Mouse (Mus musculus): ENCODE measurements around the gene Atp8b4.
"Not testable (repeated sequence)": the region's sequence is repeated elsewhere in the genome, so short reads cannot be mapped to it uniquely, and the experiment has no call there.

Atp8b4 gene

DNA sequence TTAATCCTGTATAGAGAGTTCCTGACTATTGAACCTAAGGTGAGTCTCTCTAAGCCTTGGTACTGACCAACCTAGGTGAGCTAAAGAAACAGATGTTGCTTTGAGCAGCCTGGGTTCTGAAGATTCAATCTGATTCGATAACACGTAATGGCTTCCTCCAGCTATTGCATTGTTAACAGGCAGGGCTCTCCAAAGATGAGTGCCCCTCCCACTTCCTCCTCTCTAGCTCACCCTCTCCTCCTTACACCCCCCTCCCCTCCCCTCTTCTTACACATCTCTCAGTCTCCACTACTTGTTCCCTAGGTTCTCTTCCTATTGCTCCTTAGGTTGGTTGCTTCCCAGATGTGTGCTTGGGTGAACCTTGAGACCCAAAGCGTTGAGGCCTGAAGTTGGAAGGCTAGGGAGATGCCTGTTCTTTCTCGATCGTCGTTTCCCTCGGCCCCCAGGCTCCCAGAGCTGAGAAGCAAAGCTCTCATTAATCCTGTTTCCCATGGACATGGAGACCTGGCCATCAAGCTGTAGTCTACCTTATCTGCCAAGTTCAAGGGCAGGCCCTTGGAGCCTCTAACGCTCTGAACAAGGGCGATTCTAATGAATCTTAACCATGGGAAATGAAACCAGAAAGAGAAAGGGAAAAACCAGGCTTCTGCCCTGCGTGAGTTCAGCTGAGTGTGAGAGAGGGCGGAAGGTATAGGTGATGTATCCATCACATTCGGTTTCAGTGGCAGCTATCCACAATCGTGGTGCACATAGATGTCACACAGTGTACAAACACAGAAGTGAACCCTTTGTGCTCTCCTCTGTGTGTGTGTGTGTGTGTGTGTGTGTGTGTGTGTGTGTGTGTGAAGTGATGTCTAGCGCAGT, 4.4 kb downstream of the Atp8b4 start:
- no peak for DNase-seq (ENCODE audit: low read depth, low spot score)

DNA sequence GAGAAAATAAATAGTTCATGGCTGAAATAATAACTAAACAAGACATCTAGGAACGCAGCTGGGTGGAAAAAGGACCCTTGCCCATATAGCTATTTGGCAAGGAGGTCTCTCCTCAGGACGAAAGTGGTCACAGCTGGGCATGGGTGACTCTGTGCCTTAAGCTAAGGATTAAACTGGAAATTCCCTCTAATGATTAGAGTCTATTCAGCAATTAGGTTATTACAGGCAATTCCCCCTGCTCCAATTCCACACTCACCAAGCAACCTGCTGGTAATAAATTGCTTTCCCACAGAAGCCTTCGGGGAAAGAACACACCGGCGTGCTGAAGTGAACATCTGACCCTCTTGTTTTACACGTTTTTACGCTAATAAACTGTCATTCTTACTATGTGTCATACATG, 5.2 kb downstream of the Atp8b4 start:
- DNase-seq (ENCODE audit: low read depth, low spot score): no peak

DNA sequence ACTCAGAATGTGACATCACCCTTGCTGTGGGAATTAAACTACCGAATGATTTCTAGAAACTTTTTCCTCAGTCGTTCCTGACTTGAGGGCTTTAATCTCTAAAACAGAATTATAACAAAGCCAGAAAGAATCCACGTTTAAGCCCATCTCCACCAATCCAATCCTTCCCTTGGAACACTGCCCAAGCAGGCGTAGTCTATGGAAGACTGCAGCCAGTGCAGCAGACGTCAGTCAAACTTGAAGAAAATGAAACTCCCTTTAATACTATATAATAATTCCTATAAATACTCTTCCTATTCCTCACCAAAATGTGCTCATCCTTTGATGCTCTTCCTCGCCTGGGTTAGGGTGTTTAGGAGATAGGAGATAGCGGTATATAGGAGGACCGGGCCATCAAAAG, 7.2 kb downstream of the Atp8b4 start:
- no peak for DNase-seq (ENCODE audit: low read depth, low spot score)

DNA sequence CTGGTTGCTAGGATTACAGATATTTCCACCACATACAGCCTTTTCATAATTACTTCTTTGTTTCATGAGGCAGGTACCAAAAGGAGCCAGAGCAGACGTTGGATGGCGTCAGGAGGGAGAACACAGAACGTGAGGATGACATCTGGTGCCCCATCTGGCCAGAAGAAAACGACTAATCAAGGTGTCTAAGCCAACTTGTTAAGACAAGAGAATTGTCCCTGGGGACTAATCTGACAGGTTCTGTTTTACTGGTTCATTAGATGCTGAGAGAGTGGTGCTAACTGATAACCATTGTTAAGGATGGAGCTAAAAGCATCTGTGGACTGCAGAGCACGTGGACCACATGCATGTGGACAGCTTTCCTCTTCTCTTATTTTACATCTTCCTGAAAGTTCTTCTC, 7.8 kb downstream of the Atp8b4 start:
- no peak for DNase-seq (ENCODE audit: low read depth, low spot score)

DNA sequence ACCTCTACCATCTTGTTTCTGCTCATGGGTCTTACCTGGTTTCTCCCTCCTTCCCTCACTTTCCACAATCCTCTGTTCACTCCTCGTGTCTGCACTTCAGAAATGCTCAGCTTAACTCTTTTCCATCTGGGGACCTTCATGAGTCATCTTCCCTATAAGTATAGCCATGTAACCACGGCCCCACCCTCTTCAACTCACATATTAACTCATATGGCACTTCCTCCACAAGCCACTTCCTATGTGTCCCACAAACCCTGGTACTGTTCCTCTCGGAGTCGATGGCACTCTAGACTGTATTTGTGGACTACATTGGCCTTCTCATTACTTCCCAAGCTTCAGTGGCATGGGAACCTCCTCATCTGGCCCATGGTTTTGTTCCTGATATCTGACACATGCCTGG, 9.0 kb downstream of the Atp8b4 start:
- DNase-seq (ENCODE audit: low read depth, low spot score): no peak

DNA sequence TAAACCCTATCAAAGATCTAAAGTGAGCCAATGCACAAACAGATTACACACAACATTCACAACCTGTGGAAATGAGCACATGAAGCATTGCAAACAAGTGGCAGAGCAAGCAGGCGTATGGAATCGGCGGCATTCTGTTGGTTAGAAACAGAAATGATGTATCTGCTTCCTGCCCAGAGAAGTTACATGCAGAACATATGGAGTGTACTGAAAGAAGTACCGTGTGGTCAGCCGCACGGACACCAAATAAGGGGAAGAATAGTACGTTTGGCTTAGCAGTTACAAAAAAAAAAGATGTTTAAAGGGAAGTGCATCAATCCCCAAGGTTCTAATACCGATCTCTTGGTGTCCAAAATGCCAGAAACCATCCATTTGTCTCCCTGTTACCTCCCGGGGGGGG, 9.9 kb downstream of the Atp8b4 start:
- no peak for DNase-seq (ENCODE audit: low read depth, low spot score)

DNA sequence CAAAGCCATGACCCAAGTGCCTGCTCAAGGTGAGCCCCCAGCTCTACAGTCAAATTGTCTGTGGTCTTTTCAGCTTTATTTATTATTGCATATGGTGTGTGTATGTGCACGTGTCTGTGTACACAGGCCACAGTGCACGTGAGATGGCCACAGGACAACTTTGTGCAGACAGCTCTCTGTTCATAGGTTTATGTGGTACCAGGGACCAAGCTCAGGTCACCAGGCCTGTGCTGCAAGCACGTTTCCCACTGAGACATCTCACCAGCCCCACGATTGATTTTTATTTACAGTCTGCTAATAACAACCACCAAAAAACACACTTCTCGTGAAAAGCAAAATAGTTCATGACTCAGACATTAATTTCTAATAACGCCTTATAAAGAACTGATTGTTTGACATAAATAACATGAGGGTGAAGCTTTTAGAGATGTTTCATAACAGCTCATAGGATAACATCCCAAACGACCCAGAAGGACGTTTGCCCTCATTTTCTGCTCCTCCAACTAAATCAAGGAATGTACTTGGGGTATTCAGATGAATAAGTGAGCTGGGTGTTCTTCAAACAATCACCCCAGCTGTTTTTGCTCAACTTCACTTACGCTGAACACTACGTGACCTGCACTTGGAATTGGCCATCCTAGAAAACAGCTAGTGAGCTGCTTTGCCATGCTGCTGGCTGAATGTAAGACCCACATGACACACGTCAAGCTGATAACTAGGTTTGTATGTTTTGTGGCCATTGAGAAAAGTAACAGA, 15.0 kb downstream of the Atp8b4 start:
- DNase-seq (ENCODE audit: low read depth, low spot score): no peak

DNA sequence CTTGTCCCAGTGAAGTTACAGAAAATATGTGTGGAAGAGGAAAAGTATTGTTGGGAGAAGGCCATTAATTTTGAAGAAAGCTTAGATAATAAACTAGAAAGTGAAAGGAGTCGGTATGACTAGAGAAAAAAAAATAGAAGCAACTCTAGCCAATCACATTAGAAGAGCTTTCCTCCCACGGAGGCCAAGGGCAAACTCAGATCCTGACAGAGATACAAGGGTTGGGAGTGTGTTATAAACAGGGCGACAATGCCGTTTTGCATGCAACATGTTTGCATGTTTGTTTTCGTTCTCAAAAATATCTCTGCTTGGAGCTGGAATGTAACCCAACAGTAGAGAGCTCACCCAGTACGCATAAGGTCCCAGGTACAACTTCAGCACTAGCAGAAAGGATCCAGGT, 17.1 kb downstream of the Atp8b4 start:
- no peak for DNase-seq (ENCODE audit: low read depth, low spot score)

DNA sequence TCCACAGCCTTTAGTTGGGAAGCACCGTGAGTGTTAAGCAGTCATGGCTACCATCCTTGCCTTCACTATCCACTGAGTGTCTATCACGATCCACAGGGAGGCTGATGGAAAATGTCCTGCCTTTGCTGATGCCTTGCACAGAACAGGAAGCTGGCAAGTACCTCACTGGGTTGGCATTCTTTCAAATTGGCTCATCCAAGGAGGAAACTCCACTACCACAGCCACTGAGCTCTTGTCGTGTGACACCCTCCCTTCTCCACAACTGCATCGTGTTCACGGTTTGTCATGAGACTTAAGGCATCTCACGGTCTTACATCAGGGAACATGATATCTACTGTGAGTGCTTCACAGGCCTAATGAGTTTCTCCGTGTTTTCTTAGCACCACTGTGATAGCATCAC, 22.9 kb downstream of the Atp8b4 start:
- peak; percentile 16 for DNase-seq (ENCODE audit: low read depth, low spot score)

DNA sequence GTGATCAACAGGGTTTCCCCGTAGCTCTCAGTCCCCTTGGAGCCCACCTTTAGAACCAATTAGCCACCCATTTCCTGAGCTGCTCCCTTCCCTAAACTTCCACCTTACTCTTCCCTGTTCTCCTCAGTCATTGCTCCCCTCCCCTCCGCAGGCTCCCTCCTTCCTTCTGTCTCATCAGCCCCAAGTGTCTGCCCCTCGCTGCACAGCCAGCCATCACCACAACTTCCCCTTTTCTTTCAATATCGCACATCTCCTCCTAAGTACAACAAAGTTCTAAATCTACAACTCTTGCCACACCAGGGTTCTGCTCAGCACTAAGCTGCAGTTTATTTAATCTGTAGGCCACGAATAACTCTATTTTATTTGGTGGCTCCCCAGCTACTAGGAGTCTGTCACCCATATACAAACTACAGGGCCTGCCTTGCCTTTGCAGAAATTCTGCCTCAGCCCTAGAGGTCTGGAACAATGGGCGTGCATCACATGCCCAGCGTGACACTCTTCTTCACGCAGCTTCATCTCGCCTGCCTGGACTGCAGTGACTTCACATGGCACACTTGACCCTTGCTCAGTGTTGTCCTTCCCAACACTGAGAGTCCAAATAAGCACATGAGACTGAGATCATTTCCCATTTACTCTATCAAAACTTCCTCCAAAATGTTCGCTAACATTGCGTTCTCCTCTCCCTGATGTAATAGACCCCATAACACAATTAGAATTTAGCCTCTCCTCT, 24.6 kb downstream of the Atp8b4 start:
- no peak for DNase-seq (ENCODE audit: low read depth, low spot score)

DNA sequence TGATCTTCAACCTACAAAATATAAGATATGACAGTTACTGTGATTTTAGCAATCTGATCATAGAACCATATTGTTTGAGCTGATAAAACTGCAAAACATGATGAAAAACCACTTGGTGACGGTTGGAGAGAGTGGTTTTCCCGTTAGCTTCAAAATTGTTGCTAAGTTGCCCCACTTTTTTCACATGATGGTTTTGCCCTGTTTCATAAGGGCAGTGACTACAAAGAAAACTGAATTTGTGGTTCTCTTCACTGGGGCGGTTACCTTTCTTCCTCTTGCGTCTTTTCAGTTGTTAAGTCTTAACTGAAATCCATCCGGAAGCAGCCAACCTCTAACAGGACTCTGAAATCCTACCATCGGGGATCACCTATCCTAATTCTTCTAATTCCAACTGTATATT, 26.5 kb downstream of the Atp8b4 start:
- no peak for DNase-seq (ENCODE audit: low read depth, low spot score)

DNA sequence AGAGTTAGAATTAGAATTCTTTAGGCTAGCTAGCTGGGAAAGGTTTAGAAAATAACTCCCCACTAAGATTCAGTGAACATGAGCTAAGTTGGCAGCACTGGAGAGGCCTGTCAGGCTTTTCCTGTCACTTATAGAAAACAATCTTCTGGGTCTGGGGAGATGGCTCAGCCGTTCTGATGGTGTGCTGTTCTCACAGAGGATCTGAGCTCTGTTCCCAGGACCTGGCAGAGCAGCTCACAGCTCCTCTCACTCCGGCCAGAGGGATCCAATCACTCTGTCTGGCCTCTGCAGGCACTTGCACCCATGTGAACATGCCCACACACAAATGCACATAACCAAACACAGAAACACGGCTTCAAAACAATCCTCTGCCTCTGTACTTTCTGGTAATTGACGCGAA, 27.6 kb downstream of the Atp8b4 start:
- no peak for DNase-seq (ENCODE audit: low read depth, low spot score)

DNA sequence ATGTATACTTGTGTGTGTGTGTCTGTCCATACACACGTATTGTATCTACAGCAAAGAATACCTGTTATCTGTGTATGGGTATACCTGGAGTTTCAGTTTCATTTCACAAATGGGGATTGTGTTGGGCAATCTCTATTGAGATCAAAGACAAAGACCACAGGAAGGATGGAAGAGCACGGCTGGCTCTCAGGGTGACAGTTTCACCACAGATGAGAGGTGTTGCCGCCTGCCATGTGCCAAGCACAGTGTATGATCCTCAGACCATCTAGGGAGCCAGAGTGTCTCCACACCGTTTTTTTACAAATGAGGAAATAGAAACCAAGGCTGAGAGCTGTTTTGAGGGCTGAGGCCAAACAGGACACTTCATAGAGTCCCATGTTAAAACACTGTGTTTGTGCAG, 32.7 kb downstream of the Atp8b4 start:
- DNase-seq (ENCODE audit: low read depth, low spot score): no peak

DNA sequence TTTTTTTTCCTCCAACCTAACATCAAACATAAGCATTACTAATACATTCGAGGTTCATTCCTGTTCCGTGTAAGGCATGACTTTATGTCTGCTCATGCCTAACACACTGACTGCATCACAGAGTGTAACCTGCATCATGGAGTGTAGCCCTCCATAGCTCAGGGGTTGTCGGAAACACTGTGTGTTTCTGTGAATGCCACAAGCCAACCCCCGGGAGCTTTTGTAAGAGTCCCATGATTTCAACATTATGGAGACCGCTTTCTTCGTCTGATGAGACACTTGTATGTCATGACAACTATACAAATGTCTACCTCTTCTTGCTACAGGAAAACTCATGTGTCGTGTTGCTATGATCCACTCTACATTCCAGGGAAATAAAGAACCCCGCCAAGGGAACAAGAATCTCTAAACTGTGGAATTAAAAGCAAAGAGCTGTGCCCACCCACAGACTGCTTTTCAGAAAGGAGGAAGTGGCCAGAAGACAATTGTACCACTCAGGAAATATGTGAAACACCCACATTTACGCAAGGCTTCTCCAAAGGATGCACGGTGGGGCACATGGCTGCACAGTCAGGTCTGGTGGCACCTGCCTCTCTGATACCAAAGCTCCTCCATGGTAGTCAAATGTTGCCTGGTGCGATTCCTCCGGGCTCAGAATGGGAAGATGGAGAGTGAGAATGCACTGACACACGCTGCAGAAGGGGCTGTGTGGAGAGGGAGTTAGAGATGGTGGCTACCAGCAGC, 33.9 kb downstream of the Atp8b4 start:
- no peak for DNase-seq (ENCODE audit: low read depth, low spot score)

DNA sequence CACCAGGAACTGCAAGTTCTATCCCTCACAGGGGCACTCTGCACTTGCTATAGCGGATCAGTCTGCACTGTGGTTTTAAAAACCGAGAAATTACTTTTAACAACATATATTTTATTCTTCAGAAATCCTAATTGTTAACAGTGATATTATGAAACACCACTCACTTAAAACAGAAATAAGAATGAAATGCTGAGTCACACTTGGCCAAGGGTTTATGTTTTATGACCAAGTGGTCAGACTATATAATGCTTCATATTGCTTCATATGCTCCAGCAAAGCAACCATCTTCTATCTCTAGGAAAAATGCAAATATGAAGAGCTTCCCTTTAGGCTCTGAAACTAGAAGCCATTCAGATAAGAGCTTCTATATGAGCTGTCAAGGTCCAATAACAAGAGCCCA, 41.8 kb downstream of the Atp8b4 start:
- no peak for DNase-seq (ENCODE audit: low read depth, low spot score)

DNA sequence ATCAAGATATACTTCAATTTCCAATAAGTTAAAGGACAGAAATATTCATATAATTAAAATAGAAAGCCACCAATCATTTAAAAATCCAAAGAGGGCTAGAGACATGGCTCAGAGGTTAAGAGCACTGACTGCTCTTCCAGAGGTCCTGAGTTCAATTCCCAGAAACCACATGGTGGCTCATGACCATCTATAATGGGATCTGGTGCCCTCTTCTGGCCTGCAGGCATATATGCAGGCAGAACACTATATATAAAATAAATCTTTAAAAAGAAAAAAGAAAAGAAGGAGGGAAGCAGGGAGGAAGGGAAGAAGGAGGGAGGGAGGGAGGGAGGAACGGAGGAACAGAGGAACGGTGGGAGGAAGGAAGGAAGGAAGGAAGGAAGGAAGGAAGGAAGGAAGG, 42.7 kb downstream of the Atp8b4 start:
- not testable (repeated sequence) for DNase-seq (ENCODE audit: low read depth, low spot score)

DNA sequence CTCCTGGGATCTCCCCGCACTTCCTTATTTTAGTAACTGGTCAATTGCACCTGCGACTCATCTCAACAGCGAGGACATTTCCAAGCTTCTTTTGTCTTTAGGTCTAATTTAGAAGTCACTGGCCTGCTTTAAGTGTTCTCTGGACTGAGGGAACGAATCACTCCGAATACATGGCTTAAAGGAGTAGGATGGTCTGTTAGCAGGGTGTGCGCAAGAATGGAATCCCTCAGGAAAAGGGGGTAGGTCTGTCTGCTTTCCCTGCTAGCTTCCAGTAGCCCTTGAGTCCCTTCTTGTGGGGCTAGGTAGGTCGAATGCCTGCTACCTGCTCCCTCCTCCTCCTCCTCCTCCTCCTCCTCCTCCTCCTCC, 49.6 kb downstream of the Atp8b4 start:
- DNase-seq (ENCODE audit: low read depth, low spot score): no peak

DNA sequence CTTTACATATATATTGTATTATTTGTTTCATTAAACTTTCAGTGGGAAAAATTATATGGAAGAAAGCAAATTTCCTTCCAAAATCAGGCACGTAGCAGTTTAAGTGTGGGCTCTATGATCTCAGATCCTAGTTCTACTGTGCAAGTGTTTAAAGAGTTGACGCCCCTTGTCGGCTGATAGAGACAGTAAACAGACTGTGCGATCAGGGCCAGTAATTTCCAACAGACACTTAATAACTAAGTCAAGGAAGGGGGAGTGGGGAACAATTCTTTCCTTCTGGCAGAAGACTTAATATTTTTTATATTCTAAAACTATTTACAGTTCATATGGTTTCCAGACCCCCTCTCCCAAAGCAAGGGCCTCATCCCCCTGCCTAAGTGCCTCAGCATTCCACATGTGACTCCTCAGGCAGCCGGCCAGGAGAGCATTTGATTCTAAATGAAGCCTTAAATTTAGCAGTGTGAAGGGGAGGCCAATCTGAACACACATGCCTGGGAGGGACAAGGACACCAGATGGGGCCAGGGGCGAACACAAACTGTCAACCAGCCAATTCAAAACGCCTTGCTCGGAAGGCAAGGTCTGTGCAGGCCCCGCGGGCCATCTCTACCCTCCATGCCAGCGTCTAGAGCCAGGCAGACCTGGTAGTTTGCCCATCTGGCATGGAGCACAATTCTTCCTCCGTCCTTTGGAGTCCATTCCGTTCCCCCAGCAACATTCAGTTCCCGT, 50.1 kb downstream of the Atp8b4 start:
- DNase-seq (ENCODE audit: low read depth, low spot score): peak; percentile 6

DNA sequence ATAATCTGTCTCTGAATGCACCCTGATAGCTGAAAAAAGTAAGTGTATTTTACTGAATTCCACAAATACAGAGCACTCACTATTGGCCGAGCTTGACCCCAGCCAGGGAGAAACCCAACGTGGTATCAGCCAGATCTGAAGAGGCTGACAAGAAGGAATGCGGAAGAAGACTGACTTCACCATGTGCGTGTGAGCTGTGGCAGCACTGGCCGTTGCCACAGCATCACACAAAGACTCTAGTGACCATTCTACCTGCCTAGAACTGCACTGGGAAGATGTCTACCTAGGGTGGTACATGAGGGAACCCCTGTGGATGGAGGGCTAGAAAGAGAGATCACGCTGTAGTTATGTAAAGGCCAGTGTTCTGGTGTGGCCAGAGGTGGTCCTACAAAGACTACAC, 55.4 kb downstream of the Atp8b4 start:
- DNase-seq (ENCODE audit: low read depth, low spot score): no peak

DNA sequence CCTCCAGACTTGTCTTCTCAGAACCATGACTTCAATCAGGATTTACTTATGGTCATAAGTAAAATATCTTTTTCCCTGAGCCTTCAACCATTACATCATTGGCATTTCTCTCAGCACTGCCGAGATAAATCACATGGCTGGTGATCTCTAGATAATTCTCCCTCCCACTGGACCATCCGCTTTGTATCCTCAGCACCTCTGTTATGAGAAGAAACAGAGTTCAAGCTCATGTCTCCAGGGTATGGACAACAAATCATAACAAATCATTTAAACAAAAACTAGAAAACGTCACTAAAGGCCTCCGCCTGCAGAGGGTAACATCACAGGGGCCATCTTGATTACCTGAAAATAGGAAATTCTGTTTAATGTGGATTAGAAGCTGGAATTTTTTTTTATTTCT, 58.9 kb downstream of the Atp8b4 start:
- no peak for DNase-seq (ENCODE audit: low read depth, low spot score)

DNA sequence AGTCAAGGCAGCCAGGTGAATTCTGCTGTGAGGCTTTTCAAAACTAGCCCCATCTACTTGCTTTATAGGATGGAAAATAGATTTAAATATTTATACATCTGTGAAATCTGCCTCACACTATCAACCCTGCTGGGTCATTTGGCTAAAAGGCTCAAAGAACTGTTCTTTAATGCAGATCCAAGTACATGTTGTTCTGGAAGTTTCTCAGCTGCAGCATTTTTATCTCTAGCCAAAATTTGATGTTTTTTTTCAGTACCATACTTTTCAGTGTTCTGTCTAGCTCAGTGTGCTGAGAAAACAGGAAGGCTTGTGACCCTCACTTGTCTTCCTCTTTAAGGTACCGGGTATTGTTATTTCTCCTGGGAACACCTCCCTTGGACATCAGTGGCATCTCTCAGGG, 65.8 kb downstream of the Atp8b4 start:
- no peak for DNase-seq (ENCODE audit: low read depth, low spot score)
